Mouse (Mus musculus) liver, embryonic 14.5 days (tissue): Measurements from ENCODE around the gene Mad1l1.

Source experiments
- CTCF ChIP-seq: IDR thresholded peaks from 2 replicates; pipeline ENCODE4 v1.5.1; 2016; ENCODE audit warnings: antibody characterized with exemption, low read depth, control low read depth
- EP300 ChIP-seq: IDR thresholded peaks from 2 replicates; pipeline ENCODE4 v1.6.1; 2016; ENCODE audit warnings: antibody characterized with exemption, low read depth

DNA sequence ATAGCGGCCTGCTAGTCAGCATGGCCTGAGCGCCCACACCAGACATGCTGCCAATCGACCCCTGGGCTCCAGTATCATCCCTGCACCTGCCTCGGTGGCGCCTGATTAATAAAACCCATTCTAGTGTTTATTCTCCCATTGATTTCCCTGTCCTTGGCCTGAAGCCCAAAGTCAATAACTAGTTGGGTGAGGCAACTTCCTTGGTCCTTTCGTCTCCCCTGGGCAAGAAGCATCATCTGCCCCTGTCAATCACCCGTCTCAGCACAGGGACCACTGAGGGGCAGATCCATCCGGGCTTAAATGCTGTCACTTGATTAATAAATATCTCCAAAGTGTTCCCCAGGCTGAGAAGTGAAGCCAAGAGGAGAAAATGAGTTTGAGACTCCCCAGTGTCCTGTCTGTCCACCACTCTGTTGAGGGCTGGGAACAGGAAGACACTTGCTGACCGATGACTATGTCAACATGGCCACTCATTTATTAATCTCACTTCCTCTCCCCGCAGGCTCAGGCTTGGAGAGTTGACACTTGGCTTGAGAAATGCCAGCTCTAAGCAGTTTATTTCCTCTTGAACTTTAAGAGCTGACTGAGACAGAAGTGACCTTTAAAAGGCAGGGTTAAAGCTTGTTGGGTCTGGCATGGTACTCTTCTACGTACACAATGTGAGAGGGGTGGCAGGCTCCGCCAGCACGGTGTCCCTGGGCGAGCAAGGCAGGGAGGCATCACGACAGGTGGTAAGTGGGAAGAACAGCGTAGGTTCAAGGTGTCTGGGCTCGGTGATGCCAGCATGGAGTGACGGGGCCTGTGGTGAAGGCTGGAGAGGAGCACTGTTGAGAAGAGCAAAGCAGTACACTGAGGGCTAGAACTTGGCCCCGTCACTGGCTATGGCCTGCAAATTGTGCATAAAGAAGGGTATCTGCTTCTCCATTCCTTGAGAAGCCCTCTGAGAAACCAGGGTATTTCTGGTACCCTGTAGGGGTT is 114.3 kb downstream of the Mad1l1 start:
- TF ChIP-seq EP300 (no peak), CTCF (no peak)
